Mouse (Mus musculus): Measurements from ENCODE around the gene Plekhj1.
"Not testable (repeated sequence)": the region's sequence is repeated elsewhere in the genome, so short reads cannot be mapped to it uniquely, and the experiment has no call there.

The Plekhj1 gene

DNA sequence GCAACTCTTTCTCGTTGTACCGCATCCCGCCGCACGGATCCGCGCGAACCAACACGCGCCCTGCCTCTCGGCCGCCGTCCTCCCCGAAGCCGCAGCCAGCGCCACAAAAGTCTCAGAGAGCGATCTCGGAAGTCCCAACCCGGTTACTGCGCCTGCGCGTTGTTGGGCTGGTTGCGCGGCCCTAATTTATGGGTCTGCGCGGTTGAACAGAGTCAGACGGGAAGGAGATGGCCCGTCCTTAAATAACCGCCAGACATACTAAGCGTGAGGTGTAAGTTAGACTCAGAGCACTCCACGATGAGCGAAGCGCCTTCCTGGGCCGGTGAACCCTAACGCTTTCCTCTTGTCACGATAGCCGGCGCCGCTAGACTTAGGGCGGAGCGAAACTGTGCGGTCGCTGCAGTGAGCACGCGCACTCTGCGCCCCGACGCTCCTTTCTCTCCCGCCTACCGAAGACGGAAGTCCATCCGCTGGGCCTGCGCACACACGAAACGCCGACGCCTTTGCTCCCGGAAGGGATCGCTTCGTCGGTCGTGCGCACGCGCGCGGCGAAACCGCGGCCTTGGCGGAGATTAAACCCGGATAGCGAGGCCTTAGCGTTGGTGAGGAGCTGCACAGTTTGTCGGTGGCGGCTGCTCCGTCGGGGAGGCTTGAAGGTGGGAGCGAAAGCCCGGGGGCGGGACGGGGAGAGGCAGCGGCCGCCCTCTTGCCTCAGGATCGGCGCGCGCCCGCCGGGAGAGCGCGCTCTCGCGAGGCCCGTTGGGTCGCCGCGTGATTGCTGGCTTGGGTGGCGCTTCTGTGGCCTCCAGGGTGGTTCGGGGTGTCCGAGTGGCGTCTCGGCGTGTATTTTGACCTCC lies at the start of gene Plekhj1, which contains the start of gene Sf3a2:
Plekhj1 (minus strand) TSS at position 477 of the 857 bp plus-strand sequence.
Sf3a2 (plus strand) TSS at position 49 of the 857 bp plus-strand sequence.
- DNase-seq (ENCODE audit: low spot score) = peak; percentile 94

DNA sequence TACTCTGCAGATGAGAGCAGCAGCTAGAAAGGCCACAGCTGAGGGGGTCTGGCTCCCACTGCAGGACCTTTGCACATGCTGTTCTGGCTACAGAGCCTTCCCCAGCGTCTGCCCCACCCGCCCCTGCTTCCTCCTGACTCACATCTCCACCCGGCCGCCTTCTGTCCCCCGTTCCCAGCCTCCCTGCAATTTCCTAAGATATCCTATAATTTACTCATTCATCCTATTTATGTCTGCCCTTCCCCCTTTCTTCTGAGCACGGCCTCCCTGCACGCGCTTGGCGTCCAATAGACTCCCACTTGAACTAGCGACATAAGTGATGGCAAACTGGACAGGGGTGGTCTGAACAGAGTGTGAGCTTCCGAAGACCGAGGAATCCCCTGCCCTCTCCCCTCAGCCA lies 47.3 kb upstream of the Plekhj1 start:
- no peak for DNase-seq (ENCODE audit: low spot score)

DNA sequence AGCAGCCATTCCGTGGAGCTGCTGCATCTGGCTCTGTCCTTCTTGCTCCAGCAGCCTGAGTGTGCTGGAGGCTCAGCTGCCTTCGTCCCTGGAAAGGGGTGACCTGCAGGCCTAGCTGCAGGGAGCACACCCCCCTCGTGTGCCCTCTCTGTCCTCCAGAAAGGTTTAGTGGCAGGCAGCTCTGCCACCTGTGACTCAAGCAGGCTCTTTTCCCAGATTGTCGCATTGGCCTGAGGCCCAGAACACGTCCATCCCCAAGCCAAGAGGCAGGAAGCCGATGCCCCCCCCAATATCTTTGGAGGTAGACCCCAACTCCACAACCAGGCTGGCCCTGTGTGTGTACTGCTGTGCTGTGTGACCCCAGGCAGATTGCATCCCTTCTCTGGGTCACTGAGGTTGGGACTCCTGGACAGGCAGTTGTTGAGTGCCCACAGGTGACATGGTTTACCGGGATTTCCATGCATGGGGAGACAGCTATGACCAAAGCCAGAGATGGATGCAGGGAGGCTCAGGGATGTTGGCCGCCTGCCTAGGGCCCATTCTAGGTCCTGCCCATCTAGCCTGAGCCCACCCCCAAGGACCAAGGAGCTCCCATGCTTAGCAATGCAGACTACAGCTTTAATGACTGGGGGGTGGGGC lies 46.7 kb upstream of the Plekhj1 start:
- DNase-seq (ENCODE audit: low spot score) = no peak

DNA sequence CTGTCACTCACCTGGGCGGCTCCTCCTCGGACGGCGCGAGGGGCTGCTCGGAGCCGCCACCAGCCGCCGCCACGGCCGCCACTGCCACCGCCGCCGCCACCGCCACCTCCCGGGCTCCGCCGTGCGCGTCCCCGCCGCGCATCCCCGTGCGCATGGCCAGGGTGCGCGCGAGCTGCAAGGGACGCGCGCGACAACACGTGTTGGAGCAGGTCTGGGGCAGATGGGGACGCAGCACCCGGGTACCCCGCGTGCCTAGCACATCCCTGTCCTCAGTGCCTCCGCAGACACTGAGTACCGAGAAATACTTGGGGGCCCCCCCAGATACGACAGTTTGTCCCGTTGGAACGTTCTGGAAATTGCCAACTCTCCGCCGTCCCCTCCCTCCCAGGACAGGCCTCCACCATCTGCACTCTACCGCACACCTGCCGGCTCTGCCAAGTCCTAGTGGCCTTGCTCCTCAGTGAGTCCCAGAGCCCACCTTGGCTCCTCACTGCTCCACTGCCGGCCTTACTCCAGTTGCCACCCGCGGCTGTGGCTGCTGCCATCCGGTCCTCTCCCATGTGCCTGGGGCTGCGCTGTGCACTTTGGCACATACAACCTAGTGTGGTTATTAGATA lies 45.6 kb upstream of the Plekhj1 start, which contains the start of gene Lingo3:
Lingo3 (minus strand) TSS at position 109 of the 617 bp plus-strand sequence.
- no peak for DNase-seq (ENCODE audit: low spot score)

DNA sequence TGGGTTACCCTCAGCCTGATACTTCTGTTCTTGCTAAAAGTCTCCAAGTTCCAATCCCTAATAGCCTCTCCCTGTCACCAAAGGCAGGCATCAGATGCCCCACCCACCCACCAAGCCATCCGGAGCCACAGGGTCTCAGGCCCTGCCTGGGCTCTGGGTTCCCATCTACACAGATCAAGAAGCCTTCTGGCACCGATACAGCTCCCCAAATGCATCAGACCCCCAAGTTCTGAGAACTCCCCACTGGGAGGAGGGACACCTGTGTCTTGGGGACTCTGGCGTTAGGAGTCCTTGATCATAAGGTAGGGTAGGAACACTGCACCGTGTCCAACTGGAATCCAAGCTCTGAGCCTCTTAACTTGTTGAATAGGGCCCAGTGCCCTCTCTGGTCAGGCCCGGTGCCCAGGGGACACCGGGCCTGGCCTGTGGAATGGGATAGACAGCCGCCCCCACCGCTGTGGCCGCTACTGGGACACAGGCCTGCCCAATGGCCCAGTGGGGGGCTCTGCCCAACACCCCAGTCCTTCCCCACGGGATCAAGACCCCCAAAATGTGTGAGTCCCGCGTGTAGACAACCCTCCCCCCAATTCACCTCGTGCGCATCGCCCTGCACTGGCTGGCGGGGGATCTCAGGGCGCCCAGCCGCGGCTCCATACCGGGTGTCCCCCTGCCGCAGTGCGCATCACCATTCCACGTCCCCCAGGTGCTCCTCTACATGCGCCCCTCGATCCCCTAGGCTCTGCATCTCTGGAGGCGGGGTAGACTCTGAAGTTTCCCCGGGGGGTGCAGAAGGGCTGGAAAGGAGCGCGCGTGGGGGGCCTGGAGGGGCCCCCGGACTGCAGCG lies 44.9 kb upstream of the Plekhj1 start:
- DNase-seq (ENCODE audit: low spot score) = no peak

DNA sequence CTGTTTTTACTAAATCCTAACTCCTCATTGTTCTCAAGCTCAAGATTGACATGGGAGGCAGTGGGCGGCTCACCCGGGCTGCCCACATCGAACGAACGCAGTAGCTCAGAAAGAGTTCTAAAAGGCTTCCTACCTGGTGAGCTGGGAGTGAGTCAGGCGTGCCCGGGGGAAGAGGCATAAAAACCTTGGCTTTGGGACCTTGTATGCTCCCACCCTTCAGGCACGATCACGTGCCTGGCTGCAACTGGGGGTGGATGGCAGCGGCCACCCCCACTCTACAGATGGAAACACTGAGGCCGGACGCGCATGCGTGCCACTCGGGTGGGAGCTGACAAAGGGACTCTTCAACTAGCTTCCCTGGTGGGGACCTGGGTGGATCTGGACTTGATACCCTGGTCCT lies 43.9 kb upstream of the Plekhj1 start:
- no peak for DNase-seq (ENCODE audit: low spot score)

DNA sequence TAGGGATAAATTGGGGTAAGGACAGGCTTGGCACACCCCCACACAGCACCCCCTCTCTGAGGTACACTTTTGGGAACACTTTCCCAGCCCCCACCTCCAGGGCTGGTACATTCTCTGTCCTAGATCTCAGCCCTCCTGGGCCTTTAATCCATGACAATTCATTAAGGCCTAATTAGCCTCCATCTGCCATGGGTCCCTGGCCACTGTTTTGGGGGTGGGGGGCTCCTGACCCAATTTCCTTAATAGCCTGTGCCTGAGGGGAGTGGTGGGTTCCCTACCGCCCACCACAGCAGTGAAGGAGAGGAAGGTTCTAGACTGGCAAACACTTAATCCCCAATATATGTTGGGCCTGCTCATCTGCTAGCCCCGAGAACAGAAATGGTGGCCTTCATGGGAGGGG lies 43.3 kb upstream of the Plekhj1 start:
- no peak for DNase-seq (ENCODE audit: low spot score)

DNA sequence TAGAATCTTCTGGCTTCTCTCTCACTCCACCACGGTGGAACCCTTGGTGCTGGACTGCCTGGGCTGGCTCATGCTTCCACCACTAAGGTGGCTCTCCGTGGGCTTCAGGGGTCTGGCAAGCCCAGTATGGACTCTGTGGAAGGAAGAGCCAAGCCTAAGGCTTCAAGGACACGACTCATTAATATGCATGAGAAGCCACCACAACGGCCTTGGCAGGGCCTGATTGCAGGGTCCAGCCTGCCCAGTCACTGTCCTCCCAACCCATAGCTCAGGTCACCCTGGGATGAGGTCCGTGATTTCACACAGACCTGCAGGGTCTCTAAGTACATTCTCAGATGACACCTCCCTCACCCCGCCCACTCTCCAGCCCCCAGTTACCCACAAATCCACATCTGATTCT lies 41.4 kb upstream of the Plekhj1 start:
- DNase-seq (ENCODE audit: low spot score) = no peak

DNA sequence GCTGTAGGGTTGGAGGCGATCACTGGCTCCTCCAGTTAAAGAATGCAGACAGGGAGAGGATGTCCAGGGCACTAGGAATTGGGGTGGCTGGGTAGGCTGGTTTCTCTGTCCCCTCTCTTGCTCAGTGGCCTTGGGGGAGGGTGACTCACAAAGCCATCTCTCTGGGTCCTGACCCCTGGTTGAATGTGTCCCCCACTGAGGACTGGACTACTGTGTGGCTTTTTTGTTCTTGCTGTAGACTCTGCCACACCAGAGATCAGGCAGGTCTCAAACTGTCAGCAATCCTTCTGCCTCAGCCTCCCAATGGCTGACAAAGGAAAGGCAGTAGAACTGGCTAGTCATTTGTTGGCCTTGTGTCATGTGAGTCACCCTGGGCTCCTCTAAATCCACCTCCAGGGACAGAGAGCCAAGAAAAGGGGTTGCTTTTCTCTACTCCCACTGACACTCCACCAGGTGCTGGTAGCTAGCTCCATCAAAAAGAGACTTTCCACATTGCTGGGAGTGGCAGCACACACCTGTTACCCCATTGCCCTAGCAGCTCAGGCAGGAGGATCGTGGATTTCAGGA lies 40.0 kb upstream of the Plekhj1 start:
- no peak for DNase-seq (ENCODE audit: low spot score)

DNA sequence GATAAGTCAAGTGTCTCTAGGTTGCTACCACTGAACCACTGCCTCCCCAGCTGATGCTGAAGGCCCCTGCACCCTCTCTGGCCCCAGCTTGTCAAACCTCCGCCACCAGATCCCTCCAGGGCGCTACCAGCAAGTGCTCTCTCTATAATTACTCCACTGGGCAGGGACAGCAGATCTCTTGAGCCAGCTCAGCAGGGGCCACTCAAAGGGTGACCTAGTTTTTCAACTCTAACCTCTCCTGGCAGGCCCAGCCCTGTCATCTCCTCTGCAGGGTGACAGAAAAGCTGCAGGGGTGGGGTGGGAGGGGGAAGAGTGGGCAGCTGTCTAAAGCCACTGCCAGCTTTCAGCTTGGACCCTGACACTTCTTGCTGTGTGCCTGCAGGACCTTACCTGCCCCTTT lies 39.4 kb upstream of the Plekhj1 start:
- DNase-seq (ENCODE audit: low spot score) = no peak

DNA sequence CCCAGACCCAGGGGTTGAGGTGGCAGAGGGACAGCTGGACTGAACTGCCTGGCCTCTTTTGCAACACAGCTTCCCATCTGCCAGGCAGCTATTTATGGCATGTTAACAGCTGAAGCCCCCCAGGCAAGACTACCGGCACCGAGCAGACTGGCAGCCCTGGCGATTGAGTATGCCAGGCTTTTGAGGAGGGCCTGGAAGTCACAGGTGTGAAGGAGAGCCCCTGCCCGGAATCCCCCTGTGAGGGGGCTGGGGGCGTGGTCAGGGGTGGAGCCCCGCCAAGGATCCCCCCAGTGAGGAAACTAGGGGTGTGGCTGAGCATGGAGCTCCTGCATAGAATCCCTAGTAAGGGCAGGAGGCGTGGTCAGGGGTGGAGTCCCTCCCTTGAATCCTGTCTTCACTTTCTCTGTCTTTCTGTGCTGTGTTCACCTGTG lies 38.5 kb upstream of the Plekhj1 start:
- no peak for DNase-seq (ENCODE audit: low spot score)

DNA sequence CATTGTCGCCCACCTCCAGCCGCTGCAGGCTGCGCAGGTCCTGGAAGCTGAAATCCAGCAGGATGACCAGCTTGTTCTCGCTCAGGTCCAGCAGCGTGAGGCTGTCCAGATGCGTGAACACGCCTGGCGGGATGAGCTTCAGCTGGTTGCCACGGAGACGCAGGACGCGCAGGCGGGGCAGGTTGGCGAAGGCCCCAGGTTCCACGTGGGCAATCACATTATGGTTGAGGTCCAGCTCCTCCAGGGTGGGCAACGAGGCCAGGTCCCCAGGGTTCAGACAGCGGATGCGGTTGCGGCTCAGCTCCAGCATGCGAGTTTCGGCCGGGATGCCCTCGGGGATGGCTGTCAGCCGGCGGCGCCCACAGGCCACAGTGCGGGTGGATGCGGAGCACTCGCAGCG lies 37.2 kb upstream of the Plekhj1 start:
- no peak for DNase-seq (ENCODE audit: low spot score)

DNA sequence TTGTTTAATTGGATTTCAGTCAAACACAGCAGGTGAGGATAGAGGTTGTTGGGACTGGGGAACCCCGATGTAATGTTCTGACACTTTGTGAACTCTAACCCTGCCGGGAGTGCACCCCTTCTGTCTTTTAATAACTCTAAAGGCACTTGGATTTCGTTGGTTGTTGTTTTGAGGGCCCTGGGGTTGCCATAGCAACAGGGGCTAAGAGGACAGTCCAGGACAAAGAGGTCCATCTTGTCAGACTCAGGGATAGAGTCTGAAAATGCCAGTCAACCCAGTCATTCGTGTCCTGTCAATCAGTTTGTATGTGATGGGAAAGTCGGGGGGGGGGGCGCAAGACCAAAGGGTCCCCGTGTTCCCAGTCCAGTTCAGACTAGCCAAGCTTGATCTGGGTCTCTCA lies 34.4 kb upstream of the Plekhj1 start:
- DNase-seq (ENCODE audit: low spot score) = no peak

DNA sequence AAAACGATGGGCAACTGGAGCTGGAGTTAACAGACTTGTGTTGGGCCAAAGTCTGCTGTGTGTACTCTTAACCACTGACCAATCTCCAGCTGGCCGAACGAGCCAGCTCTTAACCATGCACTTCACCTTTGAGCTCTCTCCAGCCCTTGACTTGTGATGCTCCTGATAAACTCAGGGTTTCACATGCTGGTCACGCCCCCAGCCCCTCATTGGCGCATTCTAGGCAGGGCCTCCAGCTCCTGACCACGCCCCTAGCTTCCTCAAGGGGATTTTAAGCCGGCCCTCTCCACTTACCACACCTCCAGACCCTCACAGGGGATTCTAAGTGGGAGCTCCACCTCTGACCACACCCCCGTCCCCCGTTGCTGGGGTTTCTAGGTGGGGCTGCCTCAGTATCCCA lies 32.7 kb upstream of the Plekhj1 start:
- DNase-seq (ENCODE audit: low spot score) = peak; percentile 78

DNA sequence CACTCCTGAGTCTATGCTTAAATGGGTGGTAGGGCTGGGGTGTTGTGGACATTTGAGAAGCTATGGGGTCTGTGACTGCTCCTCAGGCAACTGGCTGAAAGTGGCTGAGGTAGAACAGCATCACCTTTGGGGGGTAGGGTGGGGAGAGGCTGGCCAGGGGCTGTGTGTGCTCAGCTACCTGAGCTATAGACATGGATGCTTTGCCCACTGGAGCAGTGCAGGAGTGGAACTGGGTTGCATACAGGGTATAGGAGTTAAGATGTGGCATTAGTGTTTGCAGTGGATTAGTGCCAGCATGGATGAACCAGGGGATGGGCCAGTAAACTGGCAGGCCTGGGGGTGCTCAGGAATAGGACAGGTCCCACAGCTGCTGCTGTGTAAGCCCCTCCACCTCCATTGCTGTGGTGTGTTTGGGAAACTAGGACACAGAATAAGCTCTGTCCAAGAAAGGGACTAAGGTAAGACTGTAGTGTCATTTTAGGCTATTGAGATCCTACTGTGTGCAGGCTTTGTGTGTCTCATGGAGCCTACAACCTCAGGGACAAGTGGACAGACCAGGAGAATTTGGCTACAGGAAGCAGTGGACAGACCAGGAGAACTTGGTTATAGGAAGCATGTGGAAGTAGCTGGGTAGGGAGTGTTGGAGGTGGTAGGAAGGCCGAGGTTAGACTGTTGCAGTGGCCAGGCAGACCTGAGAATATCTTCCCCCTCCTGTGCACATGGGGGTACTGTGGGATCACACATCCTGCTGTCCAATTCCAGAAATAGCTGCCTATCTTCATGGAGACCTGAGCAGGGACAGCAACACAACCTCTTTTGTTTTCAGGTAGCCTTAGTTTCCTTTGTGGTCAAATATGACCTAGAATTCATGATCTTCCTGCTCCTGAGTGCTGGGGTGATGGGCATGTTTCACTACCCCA lies 31.2 kb upstream of the Plekhj1 start:
- DNase-seq (ENCODE audit: low spot score) = no peak

DNA sequence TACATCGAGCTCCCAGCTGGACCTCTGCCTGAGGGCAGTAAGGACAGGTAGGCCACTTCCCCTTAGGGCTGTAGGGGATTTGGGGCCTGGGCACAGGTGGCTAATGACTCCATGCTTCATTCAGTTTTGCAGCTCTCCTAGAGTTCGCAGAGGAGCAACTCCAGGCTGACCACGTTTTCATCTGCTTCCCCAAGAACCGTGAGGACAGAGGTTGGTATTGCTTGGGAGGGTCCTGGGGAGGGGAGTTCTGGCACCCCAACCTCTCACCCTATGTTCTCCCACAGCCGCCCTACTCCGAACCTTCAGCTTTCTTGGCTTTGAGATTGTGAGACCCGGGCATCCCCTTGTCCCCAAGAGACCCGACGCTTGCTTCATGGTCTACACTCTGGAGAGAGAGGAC lies 30.2 kb upstream of the Plekhj1 start:
- DNase-seq (ENCODE audit: low spot score) = not testable (repeated sequence)

DNA sequence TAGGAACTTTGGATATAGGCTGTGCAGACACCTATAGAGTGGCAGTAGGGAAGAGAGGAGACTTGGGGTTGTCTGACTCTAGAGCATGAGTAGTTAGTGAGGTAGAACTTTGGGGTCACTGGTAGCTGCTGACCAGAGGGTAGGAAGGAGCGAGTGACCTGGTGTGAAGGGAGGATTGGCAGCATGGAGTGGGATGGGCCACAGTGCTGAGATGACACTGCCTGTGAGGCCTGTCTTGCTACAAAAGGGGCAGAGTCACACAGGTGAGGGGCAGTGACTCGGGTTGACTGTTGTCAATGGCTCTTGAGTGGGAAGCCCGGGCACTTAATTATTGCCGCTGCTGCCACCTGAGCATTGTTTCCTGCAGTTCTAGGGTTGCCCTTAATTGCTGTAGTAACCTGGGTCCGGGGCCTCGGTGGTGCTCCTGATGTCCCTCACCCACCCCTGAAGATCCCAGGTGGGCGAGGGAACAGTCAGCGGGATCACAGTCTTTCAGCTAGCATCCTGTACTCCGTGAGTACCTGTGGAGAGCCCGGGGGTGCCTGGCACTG lies 29.5 kb upstream of the Plekhj1 start:
- DNase-seq (ENCODE audit: low spot score) = no peak

DNA sequence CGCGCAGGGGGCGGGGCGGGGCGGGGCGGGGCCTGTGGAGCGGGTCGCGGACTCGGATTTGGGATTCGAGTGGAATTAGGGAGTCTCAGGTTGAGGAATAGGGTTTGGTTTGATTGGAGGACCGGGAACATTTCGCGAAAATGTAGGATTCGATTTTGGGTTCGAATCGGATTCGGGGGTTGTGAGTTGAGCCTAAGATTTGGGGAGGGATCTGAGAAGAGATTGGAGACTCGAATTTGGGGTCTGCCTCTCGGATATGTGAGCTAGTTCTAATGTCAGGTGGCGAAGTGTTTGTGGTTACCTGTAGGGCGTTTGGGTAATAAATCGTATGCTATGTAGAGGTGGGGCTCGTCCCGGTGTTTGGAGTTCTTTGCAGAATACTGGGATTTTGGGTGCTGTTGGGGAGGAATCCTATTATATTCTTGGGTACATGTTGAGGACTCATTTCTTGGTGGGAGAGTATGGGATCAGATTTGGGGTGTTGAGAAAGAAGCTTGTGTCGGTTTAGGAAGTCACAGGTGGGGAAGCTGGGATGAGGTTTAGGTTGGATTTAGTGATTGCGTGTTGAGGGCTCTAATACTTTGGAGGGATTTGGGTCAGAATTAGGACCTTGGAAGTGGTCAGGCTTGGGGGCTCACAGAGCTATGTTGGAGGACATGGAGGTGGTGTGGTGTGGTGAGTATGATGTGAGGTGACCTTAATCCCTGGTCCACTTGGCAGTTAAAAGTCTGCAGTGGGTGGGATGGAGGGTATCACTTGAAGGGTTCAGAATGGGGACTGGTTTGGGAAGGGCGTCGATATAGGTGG lies 28.8 kb upstream of the Plekhj1 start:
- DNase-seq (ENCODE audit: low spot score) = no peak

All from c-Kit-positive CD71-positive TER-119-positive erythroid progenitor cells, embryonic 14.5 days (primary cell).